Mouse (Mus musculus): Measurements from ENCODE around the gene Ldb1. TPM values are rescaled to one million over a fixed set of nuclear protein-coding genes. Genes with fewer than 3 reads are reported as not detected.
"Not testable (repeated sequence)": the region's sequence is repeated elsewhere in the genome, so short reads cannot be mapped to it uniquely, and the experiment has no call there.

Ldb1 gene
- polyA plus RNA-seq, 1 experiment from 2014 or later: 131 TPM

GRCm38 (mm10) chr19:46005680-46006079 lies 39.3 kb downstream of the Ldb1 start:
- whole genome bisulfite sequencing: 86% methylated on average over 7 of the region's 7 CpGs

GRCm38 (mm10) chr19:46004814-46005466 lies 40.1 kb downstream of the Ldb1 start:
- Histone ChIP-seq H3K9me3 (no peaks in the 10 kb centered on the region), H3K27me3 (0 out of 2 replicates have a peak, but pooled peaks cover 3% of the 10 kb centered on the region), H3K4me1 (peaks cover 9% of the 10 kb centered on the region), H3K36me3 (no peaks in the 10 kb centered on the region), H3K9ac (no peak overlapping the region), H3K4me3 (no peak overlapping the region), H3K27ac (no peak overlapping the region), H3K4me2 (replicated peaks) (no peak overlapping the region)
- ATAC-seq (ENCODE audit: insufficient number of reproducible peaks, insufficient read depth, low FRiP score, low TSS enrichment): no peak
- WGBS: 74% methylated on average over 17 of the region's 17 CpGs

More at GRCm38 (mm10) chr19:46005680-46006079, 39.3 kb downstream of the Ldb1 start:
- no peak overlapping the region for H3K4me3 ChIP-seq
- H3K9me3 ChIP-seq: no peaks in the 10 kb centered on the region
- no peak overlapping the region for H3K4me2 ChIP-seq (replicated peaks)
- H3K27ac ChIP-seq: no peak overlapping the region
- H3K4me1 ChIP-seq: peaks cover 9% of the 10 kb centered on the region
- no peaks in the 10 kb centered on the region for H3K36me3 ChIP-seq
- ATAC-seq (ENCODE audit: insufficient number of reproducible peaks, insufficient read depth, low FRiP score, low TSS enrichment): no peak
- H3K9ac ChIP-seq: no peak overlapping the region
- H3K27me3 ChIP-seq: 0 out of 2 replicates have a peak, but pooled peaks cover 3% of the 10 kb centered on the region

- H3K9ac ChIP-seq: peak within 1 kb of the TSS; percentile 73
- 0 out of 2 replicates have a peak, but pooled peaks cover 3% of the 10 kb centered on the region for H3K27me3 ChIP-seq
- peaks cover 9% of the 10 kb centered on the region for H3K4me1 ChIP-seq
- ATAC-seq (ENCODE audit: insufficient number of reproducible peaks, insufficient read depth, low FRiP score, low TSS enrichment): peak; percentile 77
- H3K4me3 ChIP-seq: peak within 1 kb of the TSS; percentile 55
- 1% methylated on average over 70 of the region's 70 CpGs for WGBS
- peak within 1 kb of the TSS; percentile 97 for H3K4me2 ChIP-seq (replicated peaks)
- H3K27ac ChIP-seq: no peak within 1 kb of the TSS
- H3K36me3 ChIP-seq: no peaks in the 10 kb centered on the region
- no peaks in the 10 kb centered on the region for H3K9me3 ChIP-seq
Observed at GRCm38 (mm10) chr19:46003371-46004226, 41.4 kb downstream of the Ldb1 start, which contains the start of gene Hps6. Hps6 (plus strand) TSS chr19:46003508.

- ATAC-seq (ENCODE audit: insufficient number of reproducible peaks, insufficient read depth, low FRiP score, low TSS enrichment): no peak
- no peaks in the 10 kb centered on the region for H3K9me3 ChIP-seq
- no peak overlapping the region for H3K9ac ChIP-seq
- no peaks in the 10 kb centered on the region for H3K36me3 ChIP-seq
- peaks cover 12% of the 10 kb centered on the region for H3K4me1 ChIP-seq
- no peak overlapping the region for H3K4me3 ChIP-seq
- no peak overlapping the region for H3K4me2 ChIP-seq (replicated peaks)
- H3K27me3 ChIP-seq: 0 out of 2 replicates have a peak, but pooled peaks cover 3% of the 10 kb centered on the region
- WGBS: 80% methylated on average over 9 of the region's 9 CpGs
- H3K27ac ChIP-seq: no peak overlapping the region
Observed at GRCm38 (mm10) chr19:46002279-46002678, 42.7 kb downstream of the Ldb1 start.

GRCm38 (mm10) chr19:45999378-45999777 lies 45.6 kb downstream of the Ldb1 start:
- 0 out of 2 replicates have a peak, but pooled peaks cover 2% of the 10 kb centered on the region for H3K27me3 ChIP-seq
- 60% methylated on average over 1 of the region's 1 CpGs for WGBS
- no peaks in the 10 kb centered on the region for H3K36me3 ChIP-seq
- H3K4me3 ChIP-seq: no peak overlapping the region
- H3K27ac ChIP-seq: no peak overlapping the region
- no peaks in the 10 kb centered on the region for H3K9me3 ChIP-seq
- peaks cover 12% of the 10 kb centered on the region for H3K4me1 ChIP-seq
- H3K9ac ChIP-seq: no peak overlapping the region
- ATAC-seq (ENCODE audit: insufficient number of reproducible peaks, insufficient read depth, low FRiP score, low TSS enrichment): no peak
- H3K4me2 ChIP-seq (replicated peaks): no peak overlapping the region

- ATAC-seq (ENCODE audit: insufficient number of reproducible peaks, insufficient read depth, low FRiP score, low TSS enrichment): no peak
- peaks cover 6% of the 10 kb centered on the region for H3K4me1 ChIP-seq
- H3K36me3 ChIP-seq: no peaks in the 10 kb centered on the region
- H3K4me2 ChIP-seq (replicated peaks): peak overlapping the region; percentile 56
- 11% methylated on average over 8 of the region's 8 CpGs for WGBS
- H3K27ac ChIP-seq: no peak overlapping the region
- H3K4me3 ChIP-seq: peak overlapping the region; percentile 91
- H3K9me3 ChIP-seq: no peaks in the 10 kb centered on the region
- H3K9ac ChIP-seq: no peak overlapping the region
- H3K27me3 ChIP-seq: no peaks in the 10 kb centered on the region
Observed at GRCm38 (mm10) chr19:45998694-45999217, 46.3 kb downstream of the Ldb1 start.

- Histone ChIP-seq H3K36me3 (no peaks in the 10 kb centered on the region), H3K9me3 (no peaks in the 10 kb centered on the region), H3K9ac (peak within 1 kb of the TSS; percentile 91), H3K4me3 (peak within 1 kb of the TSS; percentile 91), H3K4me1 (peaks cover 3% of the 10 kb centered on the region; the same call in 1 of the 2 replicates), H3K27me3 (no peaks in the 10 kb centered on the region), H3K4me2 (replicated peaks) (peak within 1 kb of the TSS; percentile 56), H3K27ac (peak within 1 kb of the TSS; percentile 94)
- ATAC-seq (ENCODE audit: insufficient number of reproducible peaks, insufficient read depth, low FRiP score, low TSS enrichment): peak; percentile 87
- 1% methylated on average over 76 of the region's 76 CpGs for WGBS
Observed at GRCm38 (mm10) chr19:45997785-45998693, 47.0 kb downstream of the Ldb1 start, which contains the start of gene Armh3. Armh3 (minus strand) TSS chr19:45998488.

GRCm38 (mm10) chr19:45997365-45997764 lies 47.6 kb downstream of the Ldb1 start:
- ATAC-seq (ENCODE audit: insufficient number of reproducible peaks, insufficient read depth, low FRiP score, low TSS enrichment): no peak
- 63% methylated on average over 5 of the region's 5 CpGs for WGBS

GRCm38 (mm10) chr19:45993981-45994737 lies 50.9 kb downstream of the Ldb1 start:
- WGBS: 95% methylated on average over 13 of the region's 13 CpGs
- no peak overlapping the region for H3K4me3 ChIP-seq
- no peak overlapping the region for H3K27ac ChIP-seq

More at GRCm38 (mm10) chr19:45997365-45997764, 47.6 kb downstream of the Ldb1 start:
- Histone ChIP-seq H3K4me2 (replicated peaks) (peak overlapping the region; percentile 56), H3K4me3 (peak overlapping the region; percentile 91), H3K36me3 (no peaks in the 10 kb centered on the region), H3K9ac (peak overlapping the region; percentile 91), H3K4me1 (peaks cover 3% of the 10 kb centered on the region; the same call in 1 of the 2 replicates), H3K9me3 (no peaks in the 10 kb centered on the region), H3K27ac (peak overlapping the region; percentile 94; the same call in 1 of the 2 replicates), H3K27me3 (no peaks in the 10 kb centered on the region)

GRCm38 (mm10) chr19:45993441-45993840 lies 51.6 kb downstream of the Ldb1 start:
- not testable (repeated sequence) for H3K4me1 ChIP-seq; H3K4me3 ChIP-seq; H3K4me2 ChIP-seq (replicated peaks); H3K27me3 ChIP-seq; H3K27ac ChIP-seq; H3K9ac ChIP-seq; ATAC-seq (ENCODE audit: insufficient number of reproducible peaks, insufficient read depth, low FRiP score, low TSS enrichment); H3K36me3 ChIP-seq; H3K9me3 ChIP-seq
- WGBS: 80% methylated on average over 6 of the region's 6 CpGs

More at GRCm38 (mm10) chr19:45993981-45994737, 50.9 kb downstream of the Ldb1 start:
- H3K4me2 ChIP-seq (replicated peaks): no peak overlapping the region
- no peaks in the 10 kb centered on the region for H3K27me3 ChIP-seq
- ATAC-seq (ENCODE audit: insufficient number of reproducible peaks, insufficient read depth, low FRiP score, low TSS enrichment): no peak
- peaks cover 3% of the 10 kb centered on the region; the same call in 1 of the 2 replicates for H3K4me1 ChIP-seq
- H3K36me3 ChIP-seq: no peaks in the 10 kb centered on the region; the same call in 1 of the 2 replicates
- no peaks in the 10 kb centered on the region for H3K9me3 ChIP-seq
- no peak overlapping the region for H3K9ac ChIP-seq
